Mouse (Mus musculus): ENCODE measurements around the gene Pm20d1. TPM values are rescaled to one million over a fixed set of nuclear protein-coding genes. Genes with fewer than 3 reads are reported as not detected.

Pm20d1 gene
- polyA plus RNA-seq, 1 experiment from 2014 or later = 10.7 TPM

DNA sequence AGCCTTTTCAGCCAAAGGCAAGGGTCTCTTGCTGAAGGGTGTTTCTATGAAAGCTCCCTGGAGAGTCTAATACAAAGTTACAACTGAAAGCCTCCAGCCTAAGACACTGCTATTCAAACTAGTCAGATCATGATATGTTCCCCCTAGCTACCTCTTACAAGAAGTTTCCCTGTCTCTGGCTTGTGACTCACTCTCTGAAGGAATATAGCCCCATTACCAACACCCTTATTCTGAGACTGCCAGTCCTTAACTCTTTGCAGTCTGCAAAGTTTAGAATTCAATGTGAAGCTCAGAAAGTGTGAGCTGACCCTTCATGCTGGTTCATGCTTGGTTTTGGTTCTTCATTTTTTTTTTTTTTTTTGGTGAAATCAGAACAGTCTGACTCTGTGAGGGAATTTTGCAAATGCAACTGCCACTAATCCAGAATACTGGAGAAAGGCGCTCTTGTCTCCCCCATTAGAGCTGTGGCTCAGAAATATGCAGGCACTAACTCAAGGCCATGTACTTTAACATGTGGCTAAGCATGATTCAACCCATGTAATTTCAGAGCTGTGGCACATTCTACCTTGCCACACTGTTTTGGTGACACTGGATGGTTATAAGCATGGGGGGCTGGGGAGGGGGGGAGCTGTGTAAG lies 25.8 kb downstream of the Pm20d1 start:
- Histone ChIP-seq H3K9ac (replicated peaks) (no peak overlapping the region), H3K27ac (ENCODE audit: low read depth) (no peak overlapping the region), H3K4me2 (ENCODE audit: low read depth, low read length) (no peak overlapping the region), H3K27me3 (ENCODE audit: insufficient read depth, low read length) (no peaks in the 10 kb centered on the region), H3K9me3 (ENCODE audit: low read length) (no peaks in the 10 kb centered on the region; the same call in 1 of the 2 replicates), H3K36me3 (replicated peaks; ENCODE audit: insufficient read depth, low read length) (no peaks in the 10 kb centered on the region), H3K4me1 (ENCODE audit: insufficient read depth) (peaks cover 10% of the 10 kb centered on the region), H3K4me3 (ENCODE audit: low read depth, low read length) (no peak overlapping the region)
- 83% methylated on average over 1 of the region's 1 CpGs for whole genome bisulfite sequencing (ENCODE audit: insufficient replicate concordance)
- no peak for ATAC-seq
- TF ChIP-seq EP300 (IDR thresholded peaks at IDR 0.05; ENCODE audit: low read depth) = no peak
- no peak for TF ChIP-seq CTCF (IDR thresholded peaks at IDR 0.05; ENCODE audit: low read depth)
- no peak for DNase-seq

DNA sequence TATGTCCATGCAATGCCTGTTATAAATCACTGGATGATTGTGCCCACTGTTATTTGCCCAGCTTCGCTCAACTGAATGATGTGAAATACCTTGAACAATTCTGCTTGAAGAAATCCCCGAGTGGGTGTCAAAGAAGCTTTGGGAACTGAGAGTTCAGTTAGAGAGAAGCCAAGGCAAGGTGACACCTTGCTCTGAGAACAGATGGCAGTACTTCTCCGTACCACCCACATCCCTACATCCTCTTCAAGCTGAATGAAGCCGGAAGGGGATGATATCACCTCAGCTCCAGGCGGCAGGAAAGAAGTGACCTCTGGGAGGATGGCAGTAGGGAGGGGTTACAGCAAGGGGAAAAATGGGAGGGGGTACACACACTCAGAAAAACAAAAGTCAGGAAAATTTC lies 26.4 kb downstream of the Pm20d1 start:
- Histone ChIP-seq H3K27me3 (ENCODE audit: insufficient read depth, low read length) (no peaks in the 10 kb centered on the region), H3K9me3 (ENCODE audit: low read length) (no peaks in the 10 kb centered on the region; the same call in 1 of the 2 replicates), H3K4me3 (ENCODE audit: low read depth, low read length) (no peak overlapping the region), H3K9ac (replicated peaks) (no peak overlapping the region), H3K27ac (ENCODE audit: low read depth) (no peak overlapping the region), H3K4me1 (ENCODE audit: insufficient read depth) (peaks cover 10% of the 10 kb centered on the region), H3K36me3 (replicated peaks; ENCODE audit: insufficient read depth, low read length) (no peaks in the 10 kb centered on the region), H3K4me2 (ENCODE audit: low read depth, low read length) (no peak overlapping the region)
- no peak for ATAC-seq
- no peak for TF ChIP-seq CTCF (IDR thresholded peaks at IDR 0.05; ENCODE audit: low read depth)
- no peak for TF ChIP-seq EP300 (IDR thresholded peaks at IDR 0.05; ENCODE audit: low read depth)
- WGBS (ENCODE audit: insufficient replicate concordance) = 51% methylated on average over 5 of the region's 5 CpGs
- no peak for DNase-seq

DNA sequence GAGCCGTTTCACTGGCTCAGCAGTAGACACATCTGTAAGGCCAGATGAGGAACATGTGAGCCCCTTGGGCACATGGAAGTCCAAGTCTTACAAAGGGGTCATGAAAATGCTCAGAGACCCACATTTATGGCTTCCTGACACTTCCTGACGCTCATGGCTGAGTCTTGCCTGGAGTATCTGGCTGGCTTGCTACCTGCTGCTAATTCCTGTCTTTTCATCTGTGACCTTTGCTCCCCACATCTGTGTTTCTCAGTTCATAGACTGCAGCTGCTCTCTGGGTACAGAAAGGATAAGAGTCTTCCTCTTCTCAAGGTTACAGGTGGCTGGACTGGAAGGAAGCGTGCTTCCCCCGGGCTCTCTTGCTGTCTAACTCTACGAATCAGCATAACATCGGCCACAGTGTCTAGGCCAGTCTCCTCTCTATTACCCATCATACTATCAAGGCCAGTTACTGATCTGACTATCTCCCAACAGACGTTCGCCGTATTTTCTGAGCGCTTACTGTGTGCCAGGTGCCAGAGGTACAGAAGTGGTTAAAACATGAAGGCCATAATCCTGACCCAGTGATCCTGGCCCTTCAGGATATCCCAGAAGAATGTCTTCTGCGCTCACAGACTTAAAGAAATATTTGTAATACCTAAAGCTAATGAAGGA lies 27.5 kb downstream of the Pm20d1 start:
- TF ChIP-seq EP300 (IDR thresholded peaks at IDR 0.05; ENCODE audit: low read depth) (no peak), CTCF (IDR thresholded peaks at IDR 0.05; ENCODE audit: low read depth) (no peak)
- DNase-seq (no peak), ATAC-seq (no peak)
- Histone ChIP-seq H3K4me1 (ENCODE audit: insufficient read depth) (peaks cover 12% of the 10 kb centered on the region), H3K9ac (replicated peaks) (no peak overlapping the region), H3K36me3 (replicated peaks; ENCODE audit: insufficient read depth, low read length) (no peaks in the 10 kb centered on the region), H3K27ac (ENCODE audit: low read depth) (no peak overlapping the region), H3K9me3 (ENCODE audit: low read length) (no peaks in the 10 kb centered on the region), H3K4me3 (ENCODE audit: low read depth, low read length) (no peak overlapping the region), H3K4me2 (ENCODE audit: low read depth, low read length) (no peak overlapping the region), H3K27me3 (ENCODE audit: insufficient read depth, low read length) (no peaks in the 10 kb centered on the region)
- 83% methylated on average over 11 of the region's 11 CpGs for WGBS (ENCODE audit: insufficient replicate concordance)

DNA sequence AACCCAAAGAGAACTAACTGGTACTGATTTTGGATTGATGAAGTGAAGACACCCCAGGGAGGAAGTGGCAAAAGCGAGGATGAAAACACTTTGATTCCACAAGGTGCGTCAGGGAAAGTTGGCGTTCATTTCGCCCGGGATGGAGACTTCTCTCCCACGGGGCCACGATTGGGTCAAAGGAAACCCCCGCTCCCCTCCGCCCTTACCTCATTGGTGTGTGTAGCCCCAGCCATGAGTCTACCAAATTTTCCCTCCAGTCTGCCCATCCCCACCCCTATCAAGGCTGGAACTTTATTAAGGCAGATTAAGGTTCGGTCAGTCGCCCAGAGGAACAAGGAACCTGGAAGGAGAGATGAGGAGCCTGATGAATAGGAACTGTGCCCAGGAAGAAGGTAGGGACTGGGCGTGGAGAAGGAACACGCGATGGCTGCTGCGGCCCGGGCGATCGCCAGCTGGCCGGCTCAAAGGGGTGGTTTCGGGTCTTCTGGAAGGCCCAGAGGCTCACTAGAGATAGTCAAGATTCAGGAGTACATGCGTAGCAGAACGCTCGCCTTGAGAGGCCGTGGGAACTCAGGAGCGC lies 30.1 kb downstream of the Pm20d1 start, which contains the start of gene Slc41a1:
TSS of gene Slc41a1 (plus strand) at position 287 of the 580 bp plus-strand sequence.
- Histone ChIP-seq H3K27me3 (ENCODE audit: insufficient read depth, low read length) (no peaks in the 10 kb centered on the region), H3K36me3 (replicated peaks; ENCODE audit: insufficient read depth, low read length) (no peaks in the 10 kb centered on the region), H3K9ac (replicated peaks) (peak within 1 kb of the TSS; percentile 63), H3K27ac (ENCODE audit: low read depth) (peak within 1 kb of the TSS; percentile 11), H3K4me3 (ENCODE audit: low read depth, low read length) (peak within 1 kb of the TSS; percentile 58), H3K4me1 (ENCODE audit: insufficient read depth) (peaks cover 12% of the 10 kb centered on the region), H3K9me3 (ENCODE audit: low read length) (no peaks in the 10 kb centered on the region), H3K4me2 (ENCODE audit: low read depth, low read length) (peak within 1 kb of the TSS; percentile 88)
- DNase-seq (no peak), ATAC-seq (peak; percentile 43)
- 3% methylated on average over 25 of the region's 25 CpGs for WGBS (ENCODE audit: insufficient replicate concordance)
- TF ChIP-seq EP300 (IDR thresholded peaks at IDR 0.05; ENCODE audit: low read depth) = no peak
- no peak for TF ChIP-seq CTCF (IDR thresholded peaks at IDR 0.05; ENCODE audit: low read depth)

DNA sequence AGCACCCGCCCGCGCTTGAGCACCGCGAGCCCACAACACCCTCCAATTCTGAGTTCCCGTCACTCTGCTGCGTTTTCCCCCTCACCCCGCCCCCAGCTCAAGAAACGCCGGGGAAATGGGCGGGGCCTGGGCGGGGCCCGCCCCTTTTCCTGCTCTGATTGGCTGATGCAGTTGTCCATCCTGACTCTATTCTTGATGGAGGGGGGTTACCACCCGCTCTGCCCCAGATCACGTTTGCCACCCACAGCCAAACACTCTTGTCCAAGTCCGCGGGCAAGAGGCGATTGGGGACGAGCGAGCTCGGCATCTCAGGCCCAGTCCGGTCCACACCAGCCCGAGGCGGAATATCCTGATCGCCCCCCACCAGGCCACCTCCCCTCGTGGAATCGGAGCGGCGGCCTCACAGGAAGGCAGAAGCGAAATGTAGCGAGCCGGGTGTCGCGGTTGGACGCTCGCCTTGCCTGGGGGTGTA lies 30.6 kb downstream of the Pm20d1 start:
- no peaks in the 10 kb centered on the region for H3K36me3 ChIP-seq (replicated peaks; ENCODE audit: insufficient read depth, low read length)
- peak overlapping the region; percentile 88 for H3K4me2 ChIP-seq (ENCODE audit: low read depth, low read length)
- DNase-seq (peak; percentile 95), ATAC-seq (peak; percentile 95)
- no peak for TF ChIP-seq CTCF (IDR thresholded peaks at IDR 0.05; ENCODE audit: low read depth)
- TF ChIP-seq EP300 (IDR thresholded peaks at IDR 0.05; ENCODE audit: low read depth) = peak; percentile 8; the same call in 1 of the 2 replicates
- no peaks in the 10 kb centered on the region for H3K27me3 ChIP-seq (ENCODE audit: insufficient read depth, low read length)
- peak overlapping the region; percentile 58 for H3K4me3 ChIP-seq (ENCODE audit: low read depth, low read length)
- H3K4me1 ChIP-seq (ENCODE audit: insufficient read depth) = peaks cover 12% of the 10 kb centered on the region
- peak overlapping the region; percentile 63 for H3K9ac ChIP-seq (replicated peaks)
- H3K9me3 ChIP-seq (ENCODE audit: low read length) = no peaks in the 10 kb centered on the region
- 1% methylated on average over 30 of the region's 36 CpGs for WGBS (ENCODE audit: insufficient replicate concordance)
- peak overlapping the region; percentile 11 for H3K27ac ChIP-seq (ENCODE audit: low read depth)

Data from liver, postnatal 0 days (tissue).